Mouse (Mus musculus): Measurements from ENCODE around the gene Mdfic. TPM values are rescaled to one million over a fixed set of nuclear protein-coding genes. Genes with fewer than 3 reads are reported as not detected.

The Mdfic gene
- polyA plus RNA-seq, 1 experiment from 2014 or later: 10.2 TPM

GRCm38 (mm10) chr6:15743793-15744192 lies 23.3 kb downstream of the Mdfic start:
- H3K4me1 ChIP-seq: peaks cover 13% of the 10 kb centered on the region; the same call in 1 of the 2 replicates
- no peak overlapping the region for H3K4me2 ChIP-seq
- no peaks in the 10 kb centered on the region for H3K9me3 ChIP-seq
- H3K9ac ChIP-seq: no peak overlapping the region
- no peak overlapping the region for H3K4me3 ChIP-seq
- H3K27ac ChIP-seq: peak overlapping the region; percentile 71
- peaks cover 14% of the 10 kb centered on the region for H3K36me3 ChIP-seq
- WGBS: 54% methylated on average over 6 of the region's 6 CpGs
- no peak for ATAC-seq (ENCODE audit: insufficient number of reproducible peaks, low FRiP score, low TSS enrichment, low read depth)
- H3K27me3 ChIP-seq: no peaks in the 10 kb centered on the region

- ATAC-seq (ENCODE audit: insufficient number of reproducible peaks, low FRiP score, low TSS enrichment, low read depth): no peak
- Histone ChIP-seq H3K27ac (no peak overlapping the region), H3K9ac (no peak overlapping the region), H3K4me1 (peaks cover 13% of the 10 kb centered on the region; the same call in 1 of the 2 replicates), H3K4me2 (no peak overlapping the region), H3K36me3 (peaks cover 12% of the 10 kb centered on the region), H3K4me3 (no peak overlapping the region), H3K9me3 (no peaks in the 10 kb centered on the region), H3K27me3 (no peaks in the 10 kb centered on the region)
- 75% methylated on average over 6 of the region's 6 CpGs for WGBS
Measured at GRCm38 (mm10) chr6:15745313-15745712, 24.9 kb downstream of the Mdfic start.

GRCm38 (mm10) chr6:15745891-15746290 lies 25.4 kb downstream of the Mdfic start:
- H3K4me1 ChIP-seq: peaks cover 13% of the 10 kb centered on the region; the same call in 1 of the 2 replicates
- H3K36me3 ChIP-seq: peaks cover 9% of the 10 kb centered on the region
- H3K4me2 ChIP-seq: no peak overlapping the region
- 86% methylated on average over 5 of the region's 5 CpGs for WGBS
- no peak for ATAC-seq (ENCODE audit: insufficient number of reproducible peaks, low FRiP score, low TSS enrichment, low read depth)
- no peaks in the 10 kb centered on the region for H3K27me3 ChIP-seq
- no peak overlapping the region for H3K4me3 ChIP-seq
- no peaks in the 10 kb centered on the region for H3K9me3 ChIP-seq
- no peak overlapping the region for H3K9ac ChIP-seq
- no peak overlapping the region for H3K27ac ChIP-seq

- Histone ChIP-seq H3K9ac (no peak overlapping the region), H3K27me3 (no peaks in the 10 kb centered on the region), H3K9me3 (no peaks in the 10 kb centered on the region), H3K4me2 (no peak overlapping the region), H3K36me3 (peaks cover 10% of the 10 kb centered on the region; the same call in 1 of the 2 replicates), H3K27ac (no peak overlapping the region), H3K4me3 (no peak overlapping the region), H3K4me1 (peaks cover 13% of the 10 kb centered on the region; the same call in 1 of the 2 replicates)
- no peak for ATAC-seq (ENCODE audit: insufficient number of reproducible peaks, low FRiP score, low TSS enrichment, low read depth)
- 91% methylated on average over 5 of the region's 5 CpGs for WGBS
Measured at GRCm38 (mm10) chr6:15747396-15748155, 27.1 kb downstream of the Mdfic start.

GRCm38 (mm10) chr6:15748236-15748635 lies 27.8 kb downstream of the Mdfic start:
- Histone ChIP-seq H3K27me3 (no peaks in the 10 kb centered on the region), H3K9me3 (no peaks in the 10 kb centered on the region), H3K4me1 (peaks cover 8% of the 10 kb centered on the region; the same call in 1 of the 2 replicates), H3K4me2 (no peak overlapping the region), H3K27ac (no peak overlapping the region), H3K36me3 (peaks cover 10% of the 10 kb centered on the region; the same call in 1 of the 2 replicates), H3K4me3 (no peak overlapping the region), H3K9ac (no peak overlapping the region)
- 89% methylated on average over 1 of the region's 1 CpGs for WGBS
- no peak for ATAC-seq (ENCODE audit: insufficient number of reproducible peaks, low FRiP score, low TSS enrichment, low read depth)

- ATAC-seq (ENCODE audit: insufficient number of reproducible peaks, low FRiP score, low TSS enrichment, low read depth): no peak
- Histone ChIP-seq H3K36me3 (peaks cover 10% of the 10 kb centered on the region; the same call in 1 of the 2 replicates), H3K9ac (no peak overlapping the region), H3K27ac (no peak overlapping the region), H3K27me3 (no peaks in the 10 kb centered on the region), H3K9me3 (no peaks in the 10 kb centered on the region), H3K4me2 (no peak overlapping the region), H3K4me1 (0 out of 2 replicates have a peak, but pooled peaks cover 3% of the 10 kb centered on the region), H3K4me3 (no peak overlapping the region)
- 92% methylated on average over 2 of the region's 2 CpGs for WGBS
Measured at GRCm38 (mm10) chr6:15748943-15749342, 28.5 kb downstream of the Mdfic start.

- H3K4me2 ChIP-seq: no peak overlapping the region
- H3K9ac ChIP-seq: no peak overlapping the region
- no peak for ATAC-seq (ENCODE audit: insufficient number of reproducible peaks, low FRiP score, low TSS enrichment, low read depth)
- H3K9me3 ChIP-seq: no peaks in the 10 kb centered on the region
- no peak overlapping the region for H3K4me3 ChIP-seq
- no peaks in the 10 kb centered on the region for H3K27me3 ChIP-seq
- 0 out of 2 replicates have a peak, but pooled peaks cover 3% of the 10 kb centered on the region for H3K4me1 ChIP-seq
- 75% methylated on average over 5 of the region's 5 CpGs for WGBS
- H3K36me3 ChIP-seq: peaks cover 10% of the 10 kb centered on the region; the same call in 1 of the 2 replicates
- no peak overlapping the region for H3K27ac ChIP-seq
Measured at GRCm38 (mm10) chr6:15750101-15750500, 29.6 kb downstream of the Mdfic start.

- Histone ChIP-seq H3K4me1 (no peaks in the 10 kb centered on the region), H3K9me3 (no peaks in the 10 kb centered on the region), H3K4me3 (no peak overlapping the region), H3K36me3 (peaks cover 10% of the 10 kb centered on the region; the same call in 1 of the 2 replicates), H3K27ac (no peak overlapping the region), H3K9ac (no peak overlapping the region), H3K4me2 (no peak overlapping the region), H3K27me3 (no peaks in the 10 kb centered on the region)
- no peak for ATAC-seq (ENCODE audit: insufficient number of reproducible peaks, low FRiP score, low TSS enrichment, low read depth)
- 94% methylated on average over 2 of the region's 2 CpGs for WGBS
Measured at GRCm38 (mm10) chr6:15751375-15751774, 30.9 kb downstream of the Mdfic start.

GRCm38 (mm10) chr6:15752160-15752559 lies 31.7 kb downstream of the Mdfic start:
- Histone ChIP-seq H3K36me3 (peaks cover 8% of the 10 kb centered on the region; the same call in 1 of the 2 replicates), H3K9ac (no peak overlapping the region), H3K27ac (no peak overlapping the region), H3K4me1 (no peaks in the 10 kb centered on the region), H3K27me3 (no peaks in the 10 kb centered on the region), H3K9me3 (no peaks in the 10 kb centered on the region), H3K4me2 (no peak overlapping the region), H3K4me3 (no peak overlapping the region)
- WGBS: 95% methylated on average over 5 of the region's 5 CpGs
- no peak for ATAC-seq (ENCODE audit: insufficient number of reproducible peaks, low FRiP score, low TSS enrichment, low read depth)

GRCm38 (mm10) chr6:15753208-15753607 lies 32.7 kb downstream of the Mdfic start:
- H3K9ac ChIP-seq: no peak overlapping the region
- no peak overlapping the region for H3K27ac ChIP-seq
- H3K27me3 ChIP-seq: no peaks in the 10 kb centered on the region
- no peaks in the 10 kb centered on the region for H3K9me3 ChIP-seq
- H3K4me3 ChIP-seq: no peak overlapping the region
- peaks cover 8% of the 10 kb centered on the region; the same call in 1 of the 2 replicates for H3K36me3 ChIP-seq
- no peak overlapping the region for H3K4me2 ChIP-seq
- ATAC-seq (ENCODE audit: insufficient number of reproducible peaks, low FRiP score, low TSS enrichment, low read depth): no peak
- H3K4me1 ChIP-seq: no peaks in the 10 kb centered on the region

- no peak for ATAC-seq (ENCODE audit: insufficient number of reproducible peaks, low FRiP score, low TSS enrichment, low read depth)
- WGBS: 57% methylated on average over 3 of the region's 3 CpGs
Measured at GRCm38 (mm10) chr6:15758394-15758793, 37.9 kb downstream of the Mdfic start.

GRCm38 (mm10) chr6:15760750-15761149 lies 40.3 kb downstream of the Mdfic start:
- Histone ChIP-seq H3K4me2 (no peak overlapping the region), H3K9ac (no peak overlapping the region), H3K4me1 (no peaks in the 10 kb centered on the region), H3K36me3 (no peaks in the 10 kb centered on the region), H3K27me3 (no peaks in the 10 kb centered on the region), H3K9me3 (no peaks in the 10 kb centered on the region), H3K4me3 (no peak overlapping the region), H3K27ac (no peak overlapping the region)
- 88% methylated on average over 6 of the region's 6 CpGs for WGBS
- ATAC-seq (ENCODE audit: insufficient number of reproducible peaks, low FRiP score, low TSS enrichment, low read depth): no peak

More at GRCm38 (mm10) chr6:15758394-15758793, 37.9 kb downstream of the Mdfic start:
- no peak overlapping the region for H3K27ac ChIP-seq
- H3K9me3 ChIP-seq: no peaks in the 10 kb centered on the region
- no peak overlapping the region for H3K4me2 ChIP-seq
- no peak overlapping the region for H3K9ac ChIP-seq
- no peak overlapping the region for H3K4me3 ChIP-seq
- no peaks in the 10 kb centered on the region for H3K27me3 ChIP-seq
- H3K36me3 ChIP-seq: no peaks in the 10 kb centered on the region
- H3K4me1 ChIP-seq: no peaks in the 10 kb centered on the region

Measured in limb, embryonic 15.5 days (tissue).